Mouse (Mus musculus): Measurements from ENCODE around the gene Hoxc12.

Gene Hoxc12

GRCm38 (mm10) chr15:102936279-102936972 is at the start of gene Hoxc12:
Hoxc12 (plus strand) TSS chr15:102936757.
- DNase-seq (ENCODE audit: low spot score) = no peak

GRCm38 (mm10) chr15:102895115-102895514 is 41.4 kb upstream of the Hoxc12 start:
- DNase-seq (ENCODE audit: low spot score) = no peak

GRCm38 (mm10) chr15:102904946-102905345 is 31.6 kb upstream of the Hoxc12 start:
- DNase-seq (ENCODE audit: low spot score) = no peak

- no peak for DNase-seq (ENCODE audit: low spot score)
Measured at GRCm38 (mm10) chr15:102909536-102909935, 27.0 kb upstream of the Hoxc12 start.

GRCm38 (mm10) chr15:102910038-102910437 is 26.5 kb upstream of the Hoxc12 start:
- no peak for DNase-seq (ENCODE audit: low spot score)

- no peak for DNase-seq (ENCODE audit: low spot score)
Measured at GRCm38 (mm10) chr15:102910496-102911095, 26.0 kb upstream of the Hoxc12 start.

GRCm38 (mm10) chr15:102913038-102913585 is 23.4 kb upstream of the Hoxc12 start:
- no peak for DNase-seq (ENCODE audit: low spot score)

GRCm38 (mm10) chr15:102917972-102918572 is 18.5 kb upstream of the Hoxc12 start:
- no peak for DNase-seq (ENCODE audit: low spot score)

GRCm38 (mm10) chr15:102918611-102919265 is 17.8 kb upstream of the Hoxc12 start:
- DNase-seq (ENCODE audit: low spot score) = no peak

GRCm38 (mm10) chr15:102919336-102920180 is 17.0 kb upstream of the Hoxc12 start:
- no peak for DNase-seq (ENCODE audit: low spot score)

- DNase-seq (ENCODE audit: low spot score) = no peak
Measured at GRCm38 (mm10) chr15:102920619-102921018, 15.9 kb upstream of the Hoxc12 start.

GRCm38 (mm10) chr15:102921053-102922011 is 15.2 kb upstream of the Hoxc12 start, which contains the start of gene Hoxc13:
Hoxc13 (plus strand) TSS chr15:102921103.
- no peak for DNase-seq (ENCODE audit: low spot score)

GRCm38 (mm10) chr15:102922012-102922362 is 14.6 kb upstream of the Hoxc12 start:
- no peak for DNase-seq (ENCODE audit: low spot score)

GRCm38 (mm10) chr15:102922636-102923500 is 13.7 kb upstream of the Hoxc12 start:
- DNase-seq (ENCODE audit: low spot score) = no peak

GRCm38 (mm10) chr15:102927032-102927645 is 9.4 kb upstream of the Hoxc12 start:
- no peak for DNase-seq (ENCODE audit: low spot score)

GRCm38 (mm10) chr15:102931706-102932358 is 4.7 kb upstream of the Hoxc12 start:
- no peak for DNase-seq (ENCODE audit: low spot score)

- no peak for DNase-seq (ENCODE audit: low spot score)
Measured at GRCm38 (mm10) chr15:102934438-102934837, 2.1 kb upstream of the Hoxc12 start.

GRCm38 (mm10) chr15:102934897-102935296 is 1.7 kb upstream of the Hoxc12 start:
- no peak for DNase-seq (ENCODE audit: low spot score)

All from c-Kit-positive CD71-positive TER-119-positive erythroid progenitor cells, embryonic 14.5 days (primary cell).